1 mouse cellular context compared by ENCODE assay signal in genomic region chr12:72050156-72050555, GRCm38 (mm10). TPM values are rescaled to one million over a fixed set of nuclear protein-coding genes. Genes with fewer than 3 reads are reported as not detected.
"Had no signal": no experiment of that assay in that cellular context is flagged by ENCODE, and none has a peak within 500 bp of the region (broad histone marks: within the 10 kb centered on the region; RNA-seq: fewer than 3 reads in every experiment).

No protein-coding gene starts in this region.

RNA-seq across cellular contexts. Expression of gene L3hypdh, which starts 35.1 kb away (rescaled TPM):
- total RNA-seq: neutrophil, adult 5-6 weeks had no signal
